Mouse (Mus musculus) midbrain, embryonic 13.5 days (tissue): ENCODE data around the gene Ulk1. TPM values are rescaled to one million over a fixed set of nuclear protein-coding genes. Genes with fewer than 3 reads are reported as not detected.
A peak's percentile ranks its signal among the peaks of the same experiment; 100 is the strongest.

Experiments used
- ATAC-seq: fragments of 200-750 bp; cut with Nextera tagmentation; 2 replicates; pipeline ENCODE4 v1.8.0; 2017; ENCODE audit warnings: mild to moderate bottlenecking, moderate TSS enrichment, moderate library complexity
- H3K27ac ChIP-seq: fragments of 300-500 bp; sonication (generic); 2 replicates; pipeline ENCODE4 v1.5.1; 2015; ENCODE audit warnings: inconsistent platforms, mild to moderate bottlenecking, moderate library complexity
- H3K27me3 ChIP-seq: fragments of 300-500 bp; sonication (generic); 2 replicates; pipeline ENCODE4 v1.6.1; 2015; ENCODE audit warnings: mild to moderate bottlenecking, inconsistent platforms
- H3K36me3 ChIP-seq: fragments of 300-500 bp; sonication (generic); 2 replicates; pipeline ENCODE4 v1.6.1; 2015; ENCODE audit warnings: mild to moderate bottlenecking, inconsistent platforms
- H3K4me1 ChIP-seq: fragments of 300-500 bp; sonication (generic); replicated peaks from 2 replicates; pipeline ENCODE4 v1.6.1; 2015; ENCODE audit warnings: inconsistent platforms
- H3K4me2 ChIP-seq: fragments of 300-500 bp; sonication (generic); replicated peaks from 2 replicates; pipeline ENCODE4 v1.6.1; 2015; ENCODE audit warnings: moderate library complexity, mild to moderate bottlenecking, inconsistent platforms
- H3K4me3 ChIP-seq: fragments of 300-500 bp; sonication (generic); replicated peaks from 2 replicates; pipeline ENCODE4 v1.5.1; 2015; ENCODE audit warnings: mild to moderate bottlenecking, inconsistent platforms
- H3K9ac ChIP-seq: fragments of 300-500 bp; sonication (generic); replicated peaks from 2 replicates; pipeline ENCODE4 v1.6.1; 2015; ENCODE audit warnings: mild to moderate bottlenecking, inconsistent platforms
- H3K9me3 ChIP-seq: fragments of 300-500 bp; sonication (generic); 2 replicates; pipeline ENCODE4 v1.6.1; 2016; ENCODE audit warnings: mild to moderate bottlenecking, inconsistent platforms
- WGBS: fragments of 180-500 bp; shearing (Covaris S2); methylation state at CpG from one replicate; pipeline ENCODE4 v1.1.7; 2015; 5-methylcytosine and 5-hydroxymethylcytosine counted together
- polyA plus RNA-seq: library from polyadenylated mRNA; unstranded; fragments of >200 nt; fragmentation: Nextera tagmentation; extraction: Ambion mirVana; gene quantifications from 2 replicates; pipeline ENCODE4 v1.2.1, GENCODE M21; 2015

Gene Ulk1
- polyA plus RNA-seq, 1 experiment from 2014 or later = 36.2 TPM

- peak overlapping the region; percentile 10; the same call in 1 of the 2 replicates for H3K9ac ChIP-seq
- H3K9me3 ChIP-seq = no peaks in the 10 kb centered on the region
- no peaks in the 10 kb centered on the region for H3K27me3 ChIP-seq
- H3K4me2 ChIP-seq = no peak overlapping the region
- 78% methylated on average over 4 of the region's 4 CpGs for WGBS
- ATAC-seq = no peak
- H3K27ac ChIP-seq = no peak overlapping the region
- peaks cover 76% of the 10 kb centered on the region for H3K36me3 ChIP-seq
- peaks cover 39% of the 10 kb centered on the region for H3K4me1 ChIP-seq
- no peak overlapping the region for H3K4me3 ChIP-seq
Observed at GRCm38 (mm10) chr5:110802186-110802585, 7.7 kb downstream of the Ulk1 start.

GRCm38 (mm10) chr5:110801036-110801624, 8.8 kb downstream of the Ulk1 start:
- H3K9me3 ChIP-seq = no peaks in the 10 kb centered on the region
- H3K36me3 ChIP-seq = peaks cover 86% of the 10 kb centered on the region
- WGBS = 88% methylated on average over 3 of the region's 3 CpGs
- H3K27ac ChIP-seq = no peak overlapping the region
- H3K4me2 ChIP-seq = no peak overlapping the region
- no peak for ATAC-seq
- H3K27me3 ChIP-seq = no peaks in the 10 kb centered on the region
- no peak overlapping the region for H3K4me3 ChIP-seq
- H3K4me1 ChIP-seq = peaks cover 29% of the 10 kb centered on the region
- H3K9ac ChIP-seq = 0 out of 2 replicates have a peak overlapping the region, but pooled peaks have one; percentile 21

- WGBS = 78% methylated on average over 4 of the region's 4 CpGs
- peaks cover 8% of the 10 kb centered on the region; the same call in 1 of the 2 replicates for H3K4me1 ChIP-seq
- peaks cover 97% of the 10 kb centered on the region for H3K36me3 ChIP-seq
- H3K4me2 ChIP-seq = no peak overlapping the region
- H3K27ac ChIP-seq = no peak overlapping the region
- H3K27me3 ChIP-seq = no peaks in the 10 kb centered on the region
- no peak overlapping the region for H3K9ac ChIP-seq
- no peaks in the 10 kb centered on the region for H3K9me3 ChIP-seq
- no peak for ATAC-seq
- no peak overlapping the region for H3K4me3 ChIP-seq
Observed at GRCm38 (mm10) chr5:110797696-110798095, 12.2 kb downstream of the Ulk1 start.

- Histone ChIP-seq H3K9ac (no peak overlapping the region), H3K27me3 (no peaks in the 10 kb centered on the region), H3K4me1 (no peaks in the 10 kb centered on the region), H3K4me2 (no peak overlapping the region), H3K27ac (no peak overlapping the region), H3K9me3 (no peaks in the 10 kb centered on the region), H3K4me3 (no peak overlapping the region), H3K36me3 (peaks cover 99% of the 10 kb centered on the region)
- 94% methylated on average over 7 of the region's 7 CpGs for WGBS
- ATAC-seq = no peak
Observed at GRCm38 (mm10) chr5:110794363-110794762, 15.5 kb downstream of the Ulk1 start.

GRCm38 (mm10) chr5:110788684-110789083, 21.2 kb downstream of the Ulk1 start:
- Histone ChIP-seq H3K27me3 (no peaks in the 10 kb centered on the region), H3K4me3 (no peak overlapping the region), H3K4me1 (no peaks in the 10 kb centered on the region), H3K4me2 (no peak overlapping the region), H3K9ac (no peak overlapping the region), H3K9me3 (no peaks in the 10 kb centered on the region), H3K36me3 (peaks cover 93% of the 10 kb centered on the region), H3K27ac (no peak overlapping the region)
- ATAC-seq = peak; percentile 63; the same call in 1 of the 2 replicates
- 69% methylated on average over 5 of the region's 5 CpGs for WGBS

GRCm38 (mm10) chr5:110786081-110786835, 23.6 kb downstream of the Ulk1 start:
- Histone ChIP-seq H3K4me2 (no peak overlapping the region), H3K4me1 (peaks cover under 1% of the 10 kb centered on the region), H3K9me3 (no peaks in the 10 kb centered on the region), H3K27me3 (0 out of 2 replicates have a peak, but pooled peaks cover 3% of the 10 kb centered on the region), H3K27ac (no peak overlapping the region), H3K9ac (no peak overlapping the region), H3K4me3 (no peak overlapping the region), H3K36me3 (peaks cover 69% of the 10 kb centered on the region)
- ATAC-seq = no peak
- 82% methylated on average over 11 of the region's 11 CpGs for WGBS

GRCm38 (mm10) chr5:110783150-110783549, 26.7 kb downstream of the Ulk1 start:
- Histone ChIP-seq H3K4me2 (no peak overlapping the region), H3K27me3 (0 out of 2 replicates have a peak, but pooled peaks cover 3% of the 10 kb centered on the region), H3K4me1 (peaks cover 21% of the 10 kb centered on the region), H3K27ac (no peak overlapping the region), H3K9me3 (no peaks in the 10 kb centered on the region), H3K36me3 (peaks cover 38% of the 10 kb centered on the region), H3K4me3 (no peak overlapping the region), H3K9ac (no peak overlapping the region)
- no peak for ATAC-seq
- WGBS = 77% methylated on average over 8 of the region's 8 CpGs

- Histone ChIP-seq H3K9me3 (no peaks in the 10 kb centered on the region), H3K27ac (no peak overlapping the region), H3K4me1 (peaks cover 21% of the 10 kb centered on the region), H3K36me3 (peaks cover 34% of the 10 kb centered on the region), H3K4me3 (no peak overlapping the region), H3K9ac (no peak overlapping the region), H3K4me2 (no peak overlapping the region), H3K27me3 (0 out of 2 replicates have a peak, but pooled peaks cover 3% of the 10 kb centered on the region)
- 91% methylated on average over 7 of the region's 7 CpGs for WGBS
- ATAC-seq = no peak
Observed at GRCm38 (mm10) chr5:110781529-110782238, 28.2 kb downstream of the Ulk1 start.

- peak overlapping the region; percentile 83 for H3K4me3 ChIP-seq
- H3K27ac ChIP-seq = no peak overlapping the region
- peak; percentile 83 for ATAC-seq
- peaks cover 21% of the 10 kb centered on the region for H3K4me1 ChIP-seq
- H3K36me3 ChIP-seq = peaks cover 34% of the 10 kb centered on the region
- H3K9me3 ChIP-seq = no peaks in the 10 kb centered on the region
- WGBS = 61% methylated on average over 10 of the region's 10 CpGs
- H3K9ac ChIP-seq = peak overlapping the region; percentile 86
- 0 out of 2 replicates have a peak, but pooled peaks cover 3% of the 10 kb centered on the region for H3K27me3 ChIP-seq
- peak overlapping the region; percentile 97 for H3K4me2 ChIP-seq
Observed at GRCm38 (mm10) chr5:110780761-110781528, 29.0 kb downstream of the Ulk1 start.

- peak within 1 kb of the TSS; percentile 97 for H3K4me2 ChIP-seq
- H3K36me3 ChIP-seq = peaks cover 35% of the 10 kb centered on the region
- H3K27me3 ChIP-seq = 0 out of 2 replicates have a peak, but pooled peaks cover 3% of the 10 kb centered on the region
- H3K9me3 ChIP-seq = no peaks in the 10 kb centered on the region
- H3K9ac ChIP-seq = peak within 1 kb of the TSS; percentile 86
- peak within 1 kb of the TSS; percentile 83 for H3K4me3 ChIP-seq
- peaks cover 21% of the 10 kb centered on the region for H3K4me1 ChIP-seq
- ATAC-seq = peak; percentile 90
- under 1% methylated on average over 53 of the region's 57 CpGs for WGBS
- H3K27ac ChIP-seq = no peak within 1 kb of the TSS
Observed at GRCm38 (mm10) chr5:110779998-110780760, 29.7 kb downstream of the Ulk1 start, which contains the start of gene Pus1. Gene Pus1, minus strand, starts transcription at chr5:110780659.
